Mouse (Mus musculus) lung, adult 18-20 months (tissue): Measurements from ENCODE around the gene Mipol1.

Source experiments
- DNase-seq, 2 experiments: peaks; one replicate each; pipeline ENCODE4 v3.0.0; 2022; ENCODE audit warnings: mixed read lengths in 2 of 2

Gene Mipol1

DNA sequence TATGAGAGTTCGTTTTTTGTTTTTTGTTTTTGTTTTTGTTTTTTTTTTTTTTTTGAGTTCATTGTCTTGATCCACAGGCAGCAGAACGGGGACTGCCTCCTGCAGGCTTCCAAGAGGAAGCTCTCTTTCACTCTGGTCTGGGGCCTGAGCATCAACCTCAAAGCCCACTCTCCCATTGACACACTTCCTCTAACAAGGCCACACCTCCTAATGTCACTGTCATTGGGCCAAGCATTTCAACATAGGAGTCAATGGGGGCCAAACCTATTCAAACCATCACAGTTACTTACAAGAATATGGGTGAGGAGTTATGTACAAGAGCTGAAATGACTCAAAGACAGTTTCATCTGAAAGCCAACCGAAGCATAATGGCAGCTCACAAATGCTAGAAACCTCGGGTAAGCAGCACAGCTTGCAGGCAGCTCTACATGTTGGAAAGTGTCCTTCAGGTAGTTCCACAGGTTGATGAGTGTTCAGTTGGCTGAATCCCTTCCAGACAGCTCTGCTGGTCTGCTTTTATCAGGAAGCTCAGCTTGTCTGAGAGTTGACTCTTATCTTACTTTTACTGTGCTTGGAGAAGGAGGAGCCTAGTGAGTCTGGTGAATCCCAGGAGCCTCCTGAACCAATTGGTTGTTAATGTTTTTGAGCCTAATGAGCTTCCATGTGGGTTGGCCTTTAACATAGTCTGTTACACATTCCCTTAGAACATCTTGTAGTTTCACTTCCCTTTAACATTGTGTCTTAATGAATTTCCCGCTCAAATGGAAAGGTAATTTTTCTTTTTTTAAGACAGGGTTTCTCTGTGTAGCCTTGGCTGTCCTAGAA lies 13.7 kb downstream of the Mipol1 start:
- peak in 1 of 2 experiments; percentile 14 for DNase-seq

DNA sequence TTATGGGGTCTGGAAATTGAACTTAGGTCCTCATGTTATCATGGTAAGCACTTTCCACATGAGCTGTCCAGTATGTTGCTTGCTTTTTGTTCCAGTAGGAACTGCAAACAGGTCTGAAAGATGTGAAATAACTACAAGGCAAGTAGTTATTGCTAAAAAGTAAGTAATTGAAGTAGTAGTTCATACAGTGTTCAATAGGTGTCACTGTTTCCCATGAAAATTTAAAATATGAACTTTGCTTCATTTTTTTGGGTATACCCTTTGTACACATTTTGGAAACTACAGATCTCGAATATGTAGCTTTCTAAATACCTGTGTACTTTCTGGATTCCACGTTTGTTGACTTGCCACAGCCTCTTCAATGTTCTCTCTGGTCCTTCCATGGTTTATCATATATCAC lies 28.3 kb downstream of the Mipol1 start:
- no peak for DNase-seq

DNA sequence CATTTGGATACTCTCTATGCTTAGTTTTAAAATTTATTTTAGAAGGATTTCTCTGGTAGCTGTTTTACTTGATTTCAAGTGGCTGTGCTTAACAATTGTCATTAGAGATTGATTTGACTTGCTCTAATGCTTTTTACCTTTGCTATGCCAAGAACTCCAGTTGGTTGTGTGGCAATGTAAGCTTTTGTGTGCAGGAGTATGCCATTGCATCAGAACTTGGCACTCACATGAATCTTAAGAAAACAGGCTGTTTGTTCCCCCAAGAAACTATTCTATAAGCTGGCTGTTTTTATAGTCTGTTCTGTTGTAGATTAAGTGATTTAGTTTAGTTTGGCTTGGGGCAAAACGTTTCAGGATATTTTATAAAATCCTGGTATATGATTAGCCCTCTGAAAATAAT lies 45.2 kb downstream of the Mipol1 start:
- DNase-seq, result peak in 1 of 2 experiments; percentile 51

DNA sequence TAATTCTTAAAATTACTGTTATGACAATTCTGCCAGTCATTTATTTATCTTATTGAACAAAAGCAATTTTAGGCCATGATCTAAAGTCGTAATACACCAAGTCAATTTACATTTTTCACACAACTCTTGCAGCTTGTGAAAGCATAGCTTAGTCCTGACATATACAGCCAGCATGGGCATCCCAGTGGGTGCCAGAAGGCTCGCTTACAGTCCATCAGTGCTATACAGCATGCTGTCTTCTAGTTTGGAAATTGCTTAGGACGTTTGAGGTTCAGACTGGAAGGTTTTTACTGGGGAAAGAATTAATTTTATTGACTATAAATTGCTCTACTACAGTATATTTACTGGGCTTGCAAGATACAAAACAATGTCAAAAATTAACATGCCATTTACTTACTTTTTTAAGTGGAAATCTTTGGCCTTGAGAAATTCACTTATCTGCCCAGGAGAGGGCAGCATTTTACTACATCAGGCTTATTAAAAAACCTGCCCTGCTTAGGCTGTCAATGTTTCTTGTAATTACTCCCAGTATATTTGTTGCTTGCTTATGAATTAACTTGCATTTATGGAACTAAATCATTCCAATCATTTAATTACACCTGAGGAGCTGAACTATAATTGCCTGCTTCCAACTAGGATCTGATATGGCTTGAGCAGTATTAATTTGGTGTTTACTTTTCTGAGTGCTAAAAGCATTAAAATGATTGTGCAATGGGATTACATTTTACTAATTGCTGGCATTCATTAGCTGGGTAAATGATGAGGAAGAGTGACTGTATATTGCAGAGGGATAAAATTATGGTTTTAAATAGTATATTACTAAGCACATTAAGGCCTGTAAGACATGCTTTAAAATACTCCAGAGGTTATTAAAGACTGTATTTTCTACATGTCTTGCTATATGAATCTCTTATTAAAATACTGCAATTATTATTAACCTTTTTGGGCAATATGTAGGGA lies 51.2 kb downstream of the Mipol1 start:
- peak in 1 of 2 experiments; percentile 19 for DNase-seq

DNA sequence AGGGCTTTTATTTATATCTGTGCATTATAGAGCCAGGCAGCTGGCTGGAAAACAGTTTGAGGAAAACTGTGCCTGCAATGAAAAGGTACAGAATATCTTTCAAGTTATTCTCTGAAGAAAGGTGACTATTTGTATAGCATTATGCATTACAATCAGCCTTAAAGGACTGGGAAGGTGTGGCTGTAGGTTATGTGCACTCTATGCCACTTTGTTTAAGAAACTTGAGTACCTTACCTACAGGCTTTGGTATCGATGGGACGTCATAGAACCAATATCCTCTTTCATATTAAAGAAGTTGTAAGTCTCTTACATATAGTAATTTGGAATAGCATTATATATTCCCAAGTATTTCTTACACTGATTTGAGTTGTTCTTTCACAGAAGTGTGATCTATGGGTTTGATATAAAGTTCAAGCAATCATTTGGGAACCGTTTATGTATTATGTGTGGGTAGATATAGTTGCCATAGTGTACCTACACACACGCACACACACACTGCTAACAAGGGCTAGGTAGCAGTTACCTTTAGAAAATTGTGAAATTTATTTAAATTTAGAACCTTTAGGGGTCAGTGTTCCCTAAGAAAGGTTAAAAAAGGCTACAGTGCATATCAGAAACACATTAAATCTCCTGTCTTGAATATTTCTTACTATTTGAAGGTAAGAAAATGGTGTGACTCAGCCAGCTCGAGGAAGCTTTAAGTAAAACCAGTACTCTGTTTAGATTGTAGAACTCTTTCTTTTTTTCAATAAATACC lies 55.3 kb downstream of the Mipol1 start:
- DNase-seq, result no peak

DNA sequence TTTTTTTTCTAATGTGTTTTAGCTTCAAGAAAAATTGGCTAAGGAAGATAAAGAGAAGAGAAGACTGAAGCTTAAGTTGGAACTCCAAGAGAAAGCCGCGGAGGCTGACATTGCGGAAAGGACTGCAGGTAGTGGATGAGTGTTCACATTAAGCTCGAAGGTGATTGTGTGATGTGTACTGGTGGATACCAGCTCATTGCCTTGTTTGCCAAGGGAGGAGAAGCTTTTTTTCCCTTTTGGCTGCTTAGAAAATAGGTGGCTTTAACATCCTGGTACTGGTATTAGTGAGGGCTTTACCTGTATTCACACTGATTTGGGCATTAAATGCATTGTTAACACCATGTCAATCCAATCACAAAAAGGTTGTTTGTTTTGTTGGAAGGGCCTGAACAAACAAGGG lies 77.1 kb downstream of the Mipol1 start:
- DNase-seq, result no peak

DNA sequence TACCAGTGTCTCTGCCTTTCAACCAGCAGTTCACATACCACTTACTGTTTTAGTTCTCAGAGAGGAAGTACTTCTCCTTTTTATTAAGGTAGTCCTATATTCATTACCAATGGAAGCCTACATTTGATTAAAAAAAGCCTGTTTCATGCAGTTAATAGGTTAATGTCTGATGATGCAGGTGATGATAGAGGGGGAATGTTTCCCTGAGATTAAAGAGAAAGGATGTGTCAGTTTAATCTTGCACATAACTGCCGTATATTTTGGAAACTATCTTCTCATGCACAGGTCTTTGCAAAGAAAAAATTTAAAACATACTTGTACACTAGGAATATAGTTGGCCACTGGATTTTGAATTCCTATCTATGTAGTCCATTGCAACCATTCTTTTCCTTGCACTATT lies 77.5 kb downstream of the Mipol1 start:
- no peak for DNase-seq

DNA sequence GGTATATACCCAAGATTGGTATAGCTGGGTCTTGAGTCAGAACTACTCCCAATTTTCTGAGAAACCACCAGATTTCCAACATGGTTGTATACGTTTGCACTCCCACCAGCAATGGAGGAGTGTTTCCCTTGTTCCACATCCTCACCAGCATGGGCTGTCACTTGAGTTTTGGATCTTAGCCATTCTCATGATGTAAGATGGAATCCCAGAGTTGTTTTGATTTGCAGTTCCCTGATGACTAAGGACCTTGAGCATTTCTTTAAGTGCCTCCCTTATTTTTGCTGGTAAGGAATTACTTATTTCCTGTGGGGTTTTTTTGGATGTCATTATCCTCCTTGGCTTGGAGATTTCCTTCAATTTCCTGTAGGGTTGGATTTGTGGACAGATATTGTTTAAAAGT lies 108.8 kb downstream of the Mipol1 start:
- DNase-seq, result no peak

DNA sequence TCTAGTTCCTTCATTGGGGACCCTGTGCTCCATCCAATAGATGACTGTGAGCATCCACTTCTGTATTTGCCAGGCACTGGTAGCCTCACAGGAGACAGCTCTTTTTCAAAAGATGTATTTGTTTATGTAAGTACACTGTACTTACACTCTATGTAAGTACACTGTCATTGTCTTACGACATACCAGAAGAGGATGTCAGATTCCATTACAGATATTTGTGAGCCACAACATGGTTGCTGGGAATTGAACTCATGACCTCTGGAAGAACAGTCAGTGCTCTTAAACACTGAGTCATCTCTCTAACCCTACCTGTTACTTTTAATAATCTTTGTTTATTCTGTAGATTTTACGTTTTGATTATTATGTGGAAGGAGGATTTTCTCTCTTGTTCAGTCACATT lies 109.9 kb downstream of the Mipol1 start:
- DNase-seq, result no peak

DNA sequence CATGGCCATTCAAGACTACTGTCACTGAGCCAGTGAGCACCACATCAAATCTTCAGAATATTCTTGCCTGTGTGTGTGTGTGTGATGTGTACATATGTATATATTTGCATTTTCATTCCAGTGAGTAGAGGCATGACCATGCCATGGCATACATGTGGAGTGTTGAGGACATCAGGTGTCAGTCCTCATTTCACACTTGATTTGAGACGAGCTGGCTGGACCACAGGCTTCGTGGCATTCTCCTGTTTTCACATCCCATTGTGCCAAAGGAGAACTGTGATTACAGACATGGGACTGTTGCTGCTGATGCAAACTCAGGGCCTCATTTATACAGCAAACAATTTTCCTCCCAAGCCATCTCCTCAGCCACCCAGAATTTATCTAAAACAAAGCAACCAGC lies 132.5 kb downstream of the Mipol1 start:
- DNase-seq, result no peak

DNA sequence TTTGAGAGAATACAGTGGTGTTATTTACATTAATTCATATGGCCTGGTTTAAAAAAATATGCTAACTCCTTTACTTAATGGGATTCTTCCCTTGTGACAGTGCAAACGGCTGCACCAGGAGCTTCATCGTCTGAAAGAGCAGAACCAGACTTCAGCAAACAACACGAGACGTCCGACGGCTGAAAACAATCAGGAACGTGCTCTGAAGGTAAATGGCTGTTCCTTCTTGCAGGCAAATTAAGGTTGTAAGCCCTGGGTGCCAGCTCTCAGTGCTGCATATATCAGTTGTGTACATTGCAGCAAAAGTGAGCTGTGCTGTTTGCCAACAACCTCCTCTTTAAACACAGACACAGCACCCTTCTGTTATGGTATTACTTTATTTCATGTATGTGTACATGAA lies 133.8 kb downstream of the Mipol1 start:
- DNase-seq, result no peak

DNA sequence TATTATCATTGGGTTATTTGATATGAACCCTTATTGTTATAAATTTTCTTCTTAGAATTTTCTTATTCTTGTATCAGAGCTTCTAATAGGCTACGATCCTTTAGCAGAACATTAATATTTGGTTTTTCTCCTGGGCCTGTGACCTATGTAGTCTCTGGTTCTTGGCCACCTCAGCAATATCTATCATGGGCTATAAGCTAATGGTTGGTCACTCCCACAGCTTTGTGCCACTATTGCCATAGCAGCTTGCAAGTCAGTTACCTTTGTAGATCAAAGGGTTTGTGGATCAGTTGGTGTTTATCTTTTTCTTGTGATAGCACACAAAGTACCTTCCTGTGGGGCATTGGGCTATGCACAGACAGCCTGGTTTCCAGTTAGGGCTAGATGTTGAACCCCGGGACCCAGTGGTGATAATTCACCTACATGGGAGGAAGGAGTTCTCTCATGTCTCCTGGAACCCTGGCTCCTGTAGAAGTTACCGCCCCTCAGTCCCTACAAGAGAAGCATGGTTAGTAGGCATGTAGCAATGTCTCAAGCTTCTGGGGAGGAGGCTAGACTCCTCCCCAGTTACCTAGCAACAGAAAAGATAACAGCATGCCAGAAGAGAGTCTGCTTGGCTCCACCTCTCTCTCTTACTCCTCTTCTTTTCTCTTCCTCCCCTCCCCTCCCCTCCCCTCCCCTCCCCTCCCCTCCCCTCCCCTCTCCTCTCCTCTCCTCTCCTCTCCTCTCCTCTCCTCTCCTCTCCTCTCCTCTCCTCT lies 141.7 kb downstream of the Mipol1 start:
- no peak for DNase-seq

DNA sequence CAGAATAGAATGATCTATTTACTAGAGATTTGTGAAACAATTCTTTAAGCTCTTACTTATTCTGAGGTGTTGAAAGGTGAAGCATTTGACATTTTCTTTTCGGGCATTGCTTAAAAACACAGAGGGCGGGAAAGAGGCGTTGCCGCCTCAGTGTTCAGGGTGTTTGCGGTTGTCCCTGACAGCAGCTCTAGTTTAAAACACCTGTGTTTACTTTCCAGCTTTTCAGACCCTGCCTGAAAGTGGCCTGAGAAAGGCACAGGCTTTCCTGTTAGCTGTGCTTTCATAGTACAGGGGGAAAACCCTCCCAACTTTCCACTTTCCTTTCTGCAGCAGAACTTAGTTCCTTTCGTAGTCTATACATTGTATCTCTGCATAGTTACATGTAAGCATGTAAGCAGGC lies 152.6 kb downstream of the Mipol1 start:
- peak; percentile 47 to 68 for DNase-seq

DNA sequence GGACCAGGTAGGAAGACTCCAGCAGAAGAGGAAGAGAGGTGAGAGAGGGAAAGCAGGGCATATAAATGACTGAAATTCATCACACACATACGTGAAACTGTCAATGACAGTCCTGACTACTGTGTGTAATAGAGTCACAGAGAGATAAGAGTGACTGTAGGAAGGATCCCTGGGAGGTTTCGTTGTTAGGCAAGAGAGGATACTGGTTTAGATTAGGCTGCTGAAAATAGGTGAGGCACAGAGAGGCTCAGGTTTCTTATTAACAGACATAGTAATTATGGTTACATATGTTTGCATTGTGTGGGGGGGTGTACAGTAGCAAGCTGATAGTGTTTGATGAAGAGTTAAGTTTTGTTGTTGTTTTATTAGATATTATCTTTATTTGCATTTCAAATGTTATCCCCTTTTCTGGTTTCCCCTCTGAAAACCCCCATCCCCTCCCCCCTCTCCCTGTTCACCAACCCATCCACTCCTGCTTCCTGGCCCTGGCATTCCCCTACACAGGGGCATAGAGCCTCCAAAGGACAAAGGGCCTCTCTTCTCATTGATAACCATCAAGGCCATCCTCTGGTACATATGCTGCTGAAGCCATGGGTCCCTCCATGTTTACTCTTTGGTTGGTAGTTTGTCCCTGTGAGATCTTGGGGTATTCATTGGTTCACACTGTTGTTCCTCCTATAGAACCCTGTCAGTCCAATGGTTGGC lies 157.5 kb downstream of the Mipol1 start:
- no peak for DNase-seq

DNA sequence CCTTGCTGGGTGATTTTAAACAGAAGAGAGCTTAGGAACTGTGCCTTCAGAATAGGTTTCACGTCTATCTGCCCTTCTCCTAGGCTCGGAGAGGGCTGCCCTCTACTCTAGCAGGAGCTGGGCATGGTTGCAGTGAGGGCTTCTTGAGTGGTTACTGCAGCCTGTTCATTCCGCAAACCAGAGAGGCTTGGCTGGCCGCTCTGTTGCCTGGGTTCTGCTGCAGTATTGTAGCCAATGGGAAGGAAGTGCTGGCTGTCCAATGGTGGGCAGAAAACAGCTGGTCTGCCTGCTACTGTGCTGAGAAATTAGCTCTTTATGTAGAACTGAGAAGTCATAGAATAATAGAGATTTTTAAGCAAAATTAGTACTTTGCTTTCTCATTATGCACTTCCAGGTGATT lies 169.3 kb downstream of the Mipol1 start:
- peak; percentile 15 to 37 for DNase-seq

DNA sequence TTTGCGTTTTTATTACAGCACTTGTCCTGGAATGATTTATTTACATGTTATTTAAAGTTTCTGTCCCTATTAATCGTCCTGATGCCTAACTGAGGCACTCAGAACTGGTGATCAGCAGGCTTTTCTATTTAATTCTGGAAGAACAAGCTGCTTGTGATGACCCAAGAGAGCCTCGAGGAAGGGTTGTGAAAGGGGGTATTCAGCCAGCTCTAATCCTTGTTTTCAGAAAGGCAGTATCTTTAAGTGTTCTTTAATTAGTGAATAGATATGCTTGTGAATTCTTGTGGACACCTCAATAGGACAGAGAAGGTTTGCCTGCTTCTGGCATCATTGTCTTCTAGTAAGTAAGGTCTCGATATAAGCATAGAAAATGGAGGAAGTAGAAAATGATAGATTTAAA lies 170.0 kb downstream of the Mipol1 start:
- no peak for DNase-seq

DNA sequence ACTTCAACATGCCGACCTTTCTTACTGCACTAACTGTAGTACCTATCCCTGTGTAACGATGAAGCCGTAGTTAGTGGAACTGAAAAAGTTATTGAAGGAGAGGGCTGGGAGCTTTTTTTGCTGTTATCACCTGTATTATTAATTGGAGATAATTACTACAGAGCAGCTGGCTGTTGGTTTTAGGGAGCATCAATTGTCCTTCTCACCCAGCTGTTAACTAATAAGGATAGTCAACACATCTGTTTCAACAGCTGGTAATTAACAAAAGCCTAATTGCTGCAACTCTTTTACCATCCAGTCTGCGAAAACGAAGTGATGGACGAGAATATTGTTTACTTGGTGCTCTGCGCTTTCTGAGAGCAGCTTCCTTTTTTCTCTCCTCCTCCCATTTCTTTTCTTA lies 170.9 kb downstream of the Mipol1 start:
- DNase-seq, result no peak

DNA sequence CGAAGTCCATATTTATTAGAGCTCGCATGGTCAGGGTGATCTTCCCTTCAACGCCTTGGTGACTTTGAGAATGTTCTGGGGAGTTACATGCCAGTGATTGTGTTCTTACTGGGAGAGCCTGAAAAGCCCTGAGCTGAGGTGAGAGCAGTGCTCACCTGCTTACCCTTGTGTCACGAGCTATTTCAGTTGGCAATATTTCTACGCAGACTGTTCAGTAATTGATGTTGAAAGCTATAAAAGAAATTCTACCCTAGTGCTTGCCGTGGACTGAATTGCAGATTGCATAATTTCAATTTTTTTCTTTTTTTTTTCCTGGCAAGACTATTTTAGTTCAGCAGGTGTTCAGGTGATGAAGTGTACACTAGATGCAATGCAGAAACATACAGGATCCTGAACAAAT lies 172.1 kb downstream of the Mipol1 start:
- peak; percentile 22 to 48 for DNase-seq

DNA sequence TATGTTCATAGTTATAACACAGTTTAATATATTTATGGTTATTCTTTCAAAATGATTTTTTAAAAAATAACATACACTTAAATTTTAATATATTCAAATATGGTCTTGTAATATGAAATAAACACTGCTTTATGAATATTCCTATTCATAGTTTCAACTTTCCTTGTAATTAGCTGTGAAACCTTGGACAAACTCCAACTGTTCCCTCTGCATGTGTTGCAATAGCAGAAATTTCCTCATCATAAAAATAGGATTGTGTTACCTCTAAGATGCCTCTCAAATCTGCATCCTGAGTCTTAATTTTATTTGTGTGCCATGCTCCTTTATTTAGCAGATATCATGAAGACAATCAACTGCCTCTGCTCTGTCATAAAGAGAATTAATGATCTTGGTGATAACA lies 179.7 kb downstream of the Mipol1 start:
- DNase-seq, result no peak

DNA sequence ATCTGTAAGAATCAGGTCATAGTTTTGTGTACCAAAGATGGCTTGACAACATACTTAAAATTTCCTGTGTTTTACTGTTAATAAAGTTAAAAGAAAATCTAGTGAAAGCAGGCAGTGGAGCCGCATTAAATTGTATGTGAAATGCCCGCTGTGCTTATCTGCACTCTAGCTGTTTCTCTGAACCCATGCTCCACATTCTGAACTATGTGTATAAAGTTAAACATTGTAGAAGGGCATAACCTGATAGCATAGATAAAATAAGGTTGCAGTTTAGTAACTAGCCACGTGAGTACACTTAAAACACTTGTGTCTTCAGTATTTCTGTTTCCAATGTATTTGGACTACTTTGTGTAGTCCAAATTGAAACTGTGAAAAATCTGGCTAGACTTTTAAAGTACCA lies 183.6 kb downstream of the Mipol1 start:
- no peak for DNase-seq

DNA sequence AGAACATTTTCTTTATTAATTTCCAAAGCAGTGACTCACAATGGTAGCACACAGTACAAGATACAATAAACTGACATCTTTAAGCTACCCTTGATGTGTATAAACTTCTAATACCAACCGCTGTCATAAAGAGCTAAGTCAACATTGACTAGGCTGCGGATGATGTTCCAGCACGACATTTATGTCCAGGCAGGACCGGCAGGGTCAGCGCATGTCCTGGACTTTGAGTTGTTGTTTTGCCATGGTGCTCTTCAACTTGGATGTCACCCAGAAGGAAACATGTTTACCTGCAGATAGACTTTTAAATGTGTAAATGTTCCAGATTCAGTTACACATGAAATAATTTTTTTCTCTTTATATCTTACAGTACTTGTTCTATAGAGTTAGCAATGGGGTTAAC lies 194.7 kb downstream of the Mipol1 start:
- no peak for DNase-seq

DNA sequence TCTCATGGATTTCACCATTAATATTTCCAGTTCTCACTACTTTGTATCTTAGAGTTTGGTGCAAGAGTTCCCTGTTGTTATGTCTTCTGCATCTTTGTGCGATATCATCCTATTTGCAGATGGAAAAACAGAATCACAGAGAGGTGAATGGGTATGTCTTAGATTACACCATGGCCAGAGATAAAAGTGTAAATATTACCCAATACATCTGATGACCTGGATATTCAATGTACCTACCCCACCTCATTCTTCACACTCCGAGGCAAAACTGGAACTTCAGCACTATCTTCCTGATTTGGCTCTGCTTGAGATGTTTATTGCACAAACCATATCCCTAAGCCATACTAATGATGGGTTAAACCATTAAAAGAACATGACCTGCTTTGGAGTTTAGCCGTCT lies 198.0 kb downstream of the Mipol1 start:
- no peak for DNase-seq
